Mouse (Mus musculus) adrenal gland (tissue): ENCODE measurements around the gene Spef1.

Experiments
- intact Hi-C: fragments of 180-260 bp; cut with DNase I; formaldehyde crosslinking; loops from one replicate; pipeline ENCODE4 v1.15.1; 2025

Gene Spef1

GRCm38 (mm10) chr2:131208356-131208755 is 21.3 kb upstream of the Spef1 start:
- intact Hi-C loops: no loop called here

GRCm38 (mm10) chr2:131206778-131207177 is 19.7 kb upstream of the Spef1 start, which contains the start of gene Ap5s1:
Gene Ap5s1 (plus strand): TSS chr2:131207078.
- intact Hi-C loops: no loop called here

- intact Hi-C loops: no loop called here
These were observed 18.6 kb upstream of the Spef1 start for GRCm38 (mm10) chr2:131205521-131206182.

DNA sequence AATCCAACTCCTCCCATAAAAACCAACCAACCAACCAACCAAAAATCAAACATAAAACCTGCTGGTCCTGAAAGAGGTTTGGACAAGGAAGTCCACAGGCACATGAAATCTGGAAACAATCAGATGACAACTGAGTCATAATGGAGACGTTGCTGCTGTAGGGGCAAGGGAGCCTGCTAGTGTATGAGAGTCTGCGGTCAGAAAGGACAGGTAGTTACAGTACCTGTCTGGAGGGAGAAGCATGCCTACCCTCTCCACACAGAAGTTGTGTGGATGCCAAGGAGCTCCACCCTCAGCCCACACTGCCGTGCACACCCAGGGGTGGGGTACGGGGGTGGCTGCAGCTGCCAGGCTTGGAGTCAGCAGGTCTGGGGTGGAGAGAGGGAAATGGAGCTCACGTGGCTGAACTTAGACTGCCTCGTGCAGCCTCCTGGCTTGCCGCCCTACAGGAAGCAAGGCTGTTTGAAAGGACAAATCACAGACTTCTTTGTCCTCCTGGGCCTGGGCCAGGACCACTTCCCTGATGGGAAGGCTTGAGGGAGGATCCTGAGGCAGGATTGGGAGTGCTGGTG is 17.4 kb upstream of the Spef1 start:
- intact Hi-C loops: no loop called here

GRCm38 (mm10) chr2:131203816-131204409 is 16.8 kb upstream of the Spef1 start:
- intact Hi-C loops: no loop called here

DNA sequence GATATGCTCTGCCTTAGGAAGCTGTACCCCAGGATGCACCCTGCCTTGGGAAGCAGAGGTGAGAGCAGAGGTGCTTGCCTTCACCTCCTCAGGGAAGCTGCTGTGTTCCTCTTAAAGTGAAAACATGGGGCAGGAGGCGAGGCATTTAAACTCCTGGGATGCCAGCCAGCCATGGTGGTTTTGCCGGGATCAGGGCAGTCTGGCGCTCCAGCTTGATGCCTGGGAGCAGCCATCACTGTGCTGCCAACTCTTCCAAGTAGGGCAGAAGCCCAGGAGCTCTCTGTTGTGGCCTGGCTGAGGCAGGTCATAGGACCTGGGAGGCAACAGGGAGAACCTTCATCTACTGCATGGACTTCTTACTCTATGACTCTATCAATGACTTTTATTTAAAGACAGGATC is 14.2 kb upstream of the Spef1 start:
- intact Hi-C loops: no loop called here

- intact Hi-C loops: no loop called here
These were observed 13.6 kb upstream of the Spef1 start for GRCm38 (mm10) chr2:131200710-131201109.

DNA sequence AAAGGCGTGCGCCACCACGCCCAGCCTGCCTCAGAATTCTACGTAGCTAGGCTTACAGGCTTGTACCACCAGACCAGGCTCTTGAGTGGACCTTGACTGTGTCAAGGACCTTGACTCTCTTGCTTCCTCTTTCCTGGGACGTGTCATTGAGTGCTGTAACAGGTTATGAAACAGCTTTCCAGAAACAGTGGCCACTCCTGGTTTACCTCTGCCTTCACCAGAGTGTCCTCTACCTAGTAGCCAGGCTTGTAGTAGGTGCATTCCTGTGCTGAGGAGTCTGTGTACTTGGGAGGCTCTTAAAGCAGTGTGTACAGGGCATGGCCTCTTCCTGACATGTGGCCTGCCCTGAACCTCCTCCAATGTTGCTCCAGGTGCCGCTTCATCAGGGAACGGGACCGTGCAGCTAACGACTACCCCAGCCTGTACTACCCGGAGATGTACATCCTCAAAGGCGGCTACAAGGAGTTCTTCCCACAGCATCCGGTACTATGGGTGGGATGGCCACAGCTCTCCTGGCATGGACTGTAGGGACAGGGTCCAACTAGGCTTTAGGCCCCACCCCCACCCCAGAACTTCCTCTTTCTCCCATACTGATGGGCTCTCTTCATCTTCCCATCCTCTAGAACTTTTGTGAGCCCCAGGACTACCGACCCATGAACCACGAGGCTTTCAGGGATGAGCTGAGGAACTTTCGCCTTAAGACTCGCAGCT is 9.7 kb upstream of the Spef1 start:
- intact Hi-C loops: no loop called here

DNA sequence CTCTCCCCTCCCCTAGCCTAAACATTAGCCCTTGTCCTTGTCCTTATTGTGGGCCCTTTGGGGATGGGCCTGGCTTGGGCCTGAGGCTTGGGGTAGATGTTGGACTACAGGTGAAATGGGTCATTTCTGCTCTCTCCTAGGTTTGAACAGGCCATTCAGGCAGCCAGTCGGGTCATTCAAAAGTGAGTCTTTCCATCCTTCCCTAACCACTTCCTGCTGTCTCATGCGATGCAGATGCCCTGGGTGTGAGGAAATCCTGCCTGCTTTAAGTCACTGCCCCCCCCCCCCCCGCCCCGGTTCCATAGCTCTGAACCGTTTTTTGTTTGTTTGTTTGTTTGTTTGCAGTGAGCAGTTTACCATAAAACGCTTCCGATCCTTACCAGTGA is 3.9 kb upstream of the Spef1 start:
- intact Hi-C loops: no loop called here

- intact Hi-C loops: no loop called here
These were observed 3.4 kb upstream of the Spef1 start for GRCm38 (mm10) chr2:131190344-131191004.

DNA sequence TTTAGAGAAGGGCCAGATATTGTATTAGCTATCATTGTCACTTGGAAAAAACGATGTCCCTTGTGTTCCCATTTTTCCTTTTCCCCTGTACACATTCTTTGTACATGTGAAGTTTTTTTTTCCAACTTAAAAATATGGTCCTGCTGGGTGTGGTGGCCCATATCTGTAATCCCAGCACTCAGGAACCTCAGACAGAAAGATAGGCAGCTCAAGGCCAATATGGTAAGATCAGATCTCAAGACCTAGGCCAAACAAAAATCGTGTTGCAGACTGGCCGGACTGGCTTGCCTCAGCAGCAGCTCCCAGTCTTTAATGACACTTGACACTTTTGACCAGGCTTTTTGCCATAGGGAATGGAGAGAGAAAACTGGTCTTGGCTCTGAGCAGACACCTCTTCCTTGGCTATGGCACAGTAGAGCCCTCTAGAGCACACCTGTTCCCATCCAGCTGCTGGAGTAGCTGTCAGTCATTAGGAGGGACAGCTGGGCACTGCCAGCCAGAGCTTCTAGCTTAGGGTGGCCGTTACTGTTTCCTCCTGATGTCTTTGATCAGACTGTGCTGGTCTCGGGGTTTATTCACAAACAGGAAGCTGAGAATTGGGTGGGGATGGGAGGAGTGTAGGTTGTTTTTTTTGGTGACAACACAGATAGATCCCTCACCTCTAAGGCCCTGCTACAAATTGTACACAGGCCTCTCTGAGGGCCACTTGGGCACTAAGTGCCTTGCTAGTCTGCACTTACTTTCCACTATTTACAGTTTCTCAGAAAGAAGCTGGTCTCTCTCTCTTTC is 2.6 kb upstream of the Spef1 start:
- intact Hi-C loops: loop anchor here (10.0 kb wide), 1 partner anchor 225 kb away; no protein-coding TSS in a partner anchor

GRCm38 (mm10) chr2:131188311-131188710 is 1.2 kb upstream of the Spef1 start:
- intact Hi-C loops: loop anchor here (10.0 kb wide), 1 partner anchor 226 kb away; no protein-coding TSS in a partner anchor

GRCm38 (mm10) chr2:131187602-131187922 is 480 bp upstream of the Spef1 start:
- intact Hi-C loops: loop anchor here (10.0 kb wide), 1 partner anchor 227 kb away; no protein-coding TSS in a partner anchor

DNA sequence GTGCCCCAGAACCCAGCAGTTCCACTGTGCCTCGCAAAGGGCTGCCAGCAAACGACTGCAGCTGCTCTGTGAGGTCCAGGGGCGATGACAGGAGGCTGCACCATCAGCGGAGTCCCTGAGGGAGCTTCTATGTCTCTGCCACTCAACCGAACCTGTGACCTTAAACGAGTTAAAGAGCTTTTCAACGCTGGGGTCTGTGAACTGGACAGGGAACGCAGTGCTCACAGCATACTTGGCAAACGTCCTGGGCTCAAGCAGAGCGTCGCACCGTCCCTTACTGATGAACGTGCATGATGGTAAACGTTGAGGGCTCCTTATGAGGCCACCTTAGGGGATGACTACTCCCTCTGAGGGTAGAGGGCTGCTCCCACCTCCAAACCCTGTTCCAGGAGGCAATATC is 739 bp downstream of the Spef1 start:
- intact Hi-C loops: loop anchor here (10.0 kb wide), 1 partner anchor 228 kb away; no protein-coding TSS in a partner anchor

- intact Hi-C loops: loop anchor here (5.0 to 10.0 kb wide), 3 partner anchors 37 to 235 kb away; no protein-coding TSS in a partner anchor
These were observed 7.0 kb downstream of the Spef1 start, which contains the start of gene Cenpb for GRCm38 (mm10) chr2:131179990-131180587. Gene Cenpb (minus strand): TSS chr2:131180067.

DNA sequence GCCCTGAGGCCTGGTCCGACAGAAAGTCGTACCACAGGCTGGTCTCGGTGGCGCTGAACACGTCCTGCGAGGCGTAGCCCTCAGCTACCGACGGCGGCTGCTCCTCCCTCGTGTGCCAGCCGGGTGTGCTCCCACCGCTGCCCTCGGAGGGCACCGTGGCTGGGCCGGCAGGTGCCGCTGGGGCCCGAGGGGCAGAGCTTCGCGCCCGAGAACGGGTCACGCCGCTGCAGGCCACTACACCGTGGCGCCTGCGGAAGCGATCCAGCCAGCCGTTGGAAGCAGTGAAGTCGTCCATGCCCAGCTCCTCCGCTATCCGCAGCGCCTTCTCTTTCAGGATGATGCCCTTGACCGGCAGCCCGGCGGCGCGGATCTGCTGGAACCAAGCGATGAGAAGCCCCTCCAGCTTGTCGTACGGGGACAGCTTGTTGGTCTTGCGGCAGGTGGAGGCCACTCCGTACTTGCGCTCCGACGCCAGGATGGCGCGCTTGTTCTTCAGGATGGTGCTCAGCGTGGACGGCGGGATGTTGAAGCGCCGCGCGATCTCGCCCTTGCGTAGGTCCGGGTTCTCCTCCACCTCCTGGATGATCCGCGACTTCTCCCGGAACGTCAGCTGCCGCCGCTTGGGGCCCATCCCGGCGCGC is 7.7 kb downstream of the Spef1 start:
- intact Hi-C loops: loop anchor here (5.0 kb wide), 1 partner anchor 38 kb away; no protein-coding TSS in a partner anchor

DNA sequence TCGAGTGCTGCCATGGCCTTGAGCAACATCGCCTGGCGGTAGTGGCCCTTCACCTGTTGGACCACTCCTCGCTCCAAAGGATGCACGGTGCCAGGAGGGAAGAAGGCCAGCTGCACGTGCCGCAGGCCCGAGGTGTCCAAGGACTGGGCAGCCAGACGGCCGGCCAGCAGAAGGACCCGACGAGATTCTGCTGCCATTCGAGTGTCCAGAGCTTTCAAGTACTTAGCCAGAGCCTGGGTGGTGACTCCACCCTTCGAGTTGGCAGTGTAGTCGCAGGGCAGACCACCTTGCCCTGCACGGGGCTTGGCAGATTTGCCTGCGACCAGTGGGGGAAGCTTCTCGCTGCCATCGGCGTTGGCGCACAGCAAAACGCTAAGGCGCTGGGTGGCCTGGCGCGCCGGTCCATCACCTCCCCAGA is 8.2 kb downstream of the Spef1 start:
- intact Hi-C loops: loop anchor here (5.0 kb wide), 1 partner anchor 38 kb away; no protein-coding TSS in a partner anchor

DNA sequence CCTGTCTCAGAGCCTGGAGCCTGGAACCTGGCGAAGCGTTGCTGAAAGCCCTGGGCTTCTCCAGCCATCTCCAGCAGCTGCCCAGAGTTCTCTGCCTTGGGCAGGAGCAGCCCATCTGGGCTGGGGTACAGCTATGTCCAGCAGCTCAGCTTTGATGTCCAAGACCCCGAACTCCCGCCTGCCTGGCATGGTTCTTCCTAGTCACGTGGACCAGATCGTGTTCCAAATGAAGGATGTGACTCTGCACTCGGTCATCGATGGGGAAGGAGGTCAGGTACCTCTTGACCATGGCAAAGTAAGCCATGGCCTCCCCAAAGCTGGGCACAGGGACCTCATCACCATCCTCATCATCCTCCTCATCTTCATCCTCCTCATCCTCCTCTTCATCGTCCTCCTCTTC is 9.2 kb downstream of the Spef1 start:
- intact Hi-C loops: loop anchor here (5.0 kb wide), 1 partner anchor 39 kb away; no protein-coding TSS in a partner anchor

DNA sequence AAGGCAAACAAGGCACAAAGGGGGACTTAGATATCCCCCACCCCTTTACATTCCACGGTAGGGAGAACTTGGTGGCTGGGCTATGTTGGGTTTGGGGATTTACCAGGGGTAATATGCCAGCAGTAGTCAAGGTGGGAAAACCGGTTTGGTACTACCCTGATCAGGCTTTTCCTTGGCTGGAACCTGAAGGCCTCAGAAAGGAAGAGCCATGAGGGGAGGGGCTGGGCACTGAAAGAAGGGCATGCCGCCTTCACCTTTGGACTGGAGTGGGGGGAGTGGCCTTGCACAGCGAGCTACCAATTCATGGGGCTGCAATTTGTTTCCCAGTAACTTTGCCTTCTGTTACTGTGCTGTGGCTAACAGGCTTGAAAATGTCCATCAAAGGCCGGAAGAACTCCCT is 10.6 kb downstream of the Spef1 start:
- intact Hi-C loops: loop anchor here (5.0 kb wide), 1 partner anchor 41 kb away; no protein-coding TSS in a partner anchor
